Mouse (Mus musculus): ENCODE measurements at regions not wholly inside any gene's neighbourhood (a gene's known extent, or its start where the extent isn't known, plus 50 kb on each side); places are given as distances from the start of the nearest gene placed in this dataset.

GRCm38 (mm10) chr1:166807163-166807945 lies 125.7 kb upstream of the Fmo9 start:
- DNase-seq: peak in 1 of 2 experiments; percentile 42

DNA sequence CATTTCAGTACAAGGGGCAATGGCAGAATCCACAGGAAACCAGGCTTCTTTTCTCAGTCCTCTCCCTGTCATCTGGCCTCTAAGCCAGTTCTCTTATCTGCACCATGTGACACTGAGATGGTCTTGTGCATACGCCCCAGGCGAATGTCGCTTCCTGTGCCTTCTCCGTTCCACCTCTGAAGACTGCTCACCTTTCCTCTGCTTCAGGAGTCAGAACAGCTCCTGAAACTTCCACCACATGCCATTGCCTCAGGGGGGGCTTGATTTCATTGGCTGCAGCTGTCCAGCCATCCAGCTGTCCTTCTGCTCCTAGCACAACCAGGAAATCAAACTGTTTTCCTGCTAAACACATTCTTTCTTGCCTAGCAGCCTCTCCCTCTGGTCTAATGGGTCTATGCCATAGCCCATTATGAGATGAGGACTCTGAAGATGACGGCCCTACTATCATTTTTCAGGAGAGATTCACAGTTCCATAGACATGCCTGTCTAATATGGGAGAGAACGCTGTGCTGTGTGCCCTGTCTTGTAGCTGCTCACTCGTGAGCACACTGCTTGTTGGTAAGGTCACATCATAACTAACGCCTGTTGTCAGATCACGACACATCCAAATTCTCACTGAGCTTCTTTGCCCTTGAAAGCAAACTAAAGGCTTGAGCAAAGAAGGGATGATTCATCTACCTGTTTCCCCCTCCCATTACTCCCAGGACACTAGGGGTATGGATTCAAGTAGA lies 129.9 kb upstream of the Fmo9 start:
- DNase-seq: no peak

DNA sequence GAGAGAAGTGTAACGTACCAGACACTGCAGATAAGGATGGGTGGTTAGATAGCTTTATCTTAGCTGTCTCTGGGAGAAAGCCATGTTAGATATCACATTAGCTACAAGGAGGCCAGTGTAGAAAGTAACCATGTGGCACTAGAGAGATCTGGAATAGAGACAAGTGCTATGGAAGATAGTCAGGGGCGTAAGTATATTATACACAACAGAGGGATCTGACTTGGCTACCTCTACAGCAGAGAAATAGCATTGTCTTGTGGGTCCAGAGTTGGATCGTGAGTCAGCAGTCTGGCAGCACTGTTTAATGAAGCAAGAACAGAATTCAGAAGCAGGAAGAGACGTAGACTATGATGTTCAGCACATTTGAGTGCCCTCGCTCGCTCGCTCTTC lies 130.4 kb upstream of the Fmo9 start:
- no peak for DNase-seq

- no peak for DNase-seq
Observed at GRCm38 (mm10) chr1:166812920-166813439, 131.3 kb upstream of the Fmo9 start.

DNA sequence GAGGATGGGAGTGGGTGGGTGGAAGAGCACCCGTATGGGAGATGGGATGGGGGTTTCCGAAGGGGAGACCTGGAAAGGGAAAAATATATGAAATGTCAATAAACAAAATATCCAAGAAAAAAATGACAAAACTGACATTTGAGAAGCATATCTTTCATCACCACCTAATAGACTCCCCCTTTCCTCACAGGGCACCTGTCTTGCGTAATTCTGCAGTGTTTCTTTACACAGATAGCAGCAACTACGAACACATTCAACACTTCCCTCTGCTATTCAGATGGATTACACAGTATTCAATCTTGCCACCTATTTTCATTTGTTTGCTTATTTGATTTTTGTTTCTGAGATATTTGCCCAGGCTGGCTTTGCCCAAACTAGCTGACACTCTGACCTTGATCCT lies 136.3 kb upstream of the Fmo9 start:
- no peak for DNase-seq

- DNase-seq: no peak
Observed at GRCm38 (mm10) chr1:166818682-166819081, 137.0 kb upstream of the Fmo9 start.

- peak; percentile 47 to 70 for DNase-seq
Observed at GRCm38 (mm10) chr1:166819420-166819819, 137.8 kb upstream of the Fmo9 start.

DNA sequence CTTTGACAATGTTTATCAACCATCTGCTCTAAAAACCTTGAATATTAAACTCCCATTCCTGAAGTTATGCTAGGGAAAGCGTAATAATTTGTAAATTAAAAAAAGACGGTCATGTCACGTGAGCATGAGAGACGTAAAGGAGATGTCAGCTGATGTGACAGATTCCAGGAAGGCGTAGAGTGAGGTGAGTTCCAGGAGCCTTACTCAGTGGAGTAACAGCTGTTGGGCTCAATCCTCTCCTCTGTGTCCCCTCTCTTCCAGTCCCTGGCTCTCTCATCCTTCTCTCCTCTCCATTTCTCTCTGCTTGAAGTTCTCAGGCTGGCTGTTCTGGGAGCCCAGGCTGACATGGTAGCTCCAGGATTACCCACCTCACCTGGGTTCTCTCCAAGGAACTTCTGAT lies 138.4 kb upstream of the Fmo9 start:
- DNase-seq: no peak

- DNase-seq: no peak
Observed at GRCm38 (mm10) chr1:166821146-166821545, 139.5 kb upstream of the Fmo9 start.

DNA sequence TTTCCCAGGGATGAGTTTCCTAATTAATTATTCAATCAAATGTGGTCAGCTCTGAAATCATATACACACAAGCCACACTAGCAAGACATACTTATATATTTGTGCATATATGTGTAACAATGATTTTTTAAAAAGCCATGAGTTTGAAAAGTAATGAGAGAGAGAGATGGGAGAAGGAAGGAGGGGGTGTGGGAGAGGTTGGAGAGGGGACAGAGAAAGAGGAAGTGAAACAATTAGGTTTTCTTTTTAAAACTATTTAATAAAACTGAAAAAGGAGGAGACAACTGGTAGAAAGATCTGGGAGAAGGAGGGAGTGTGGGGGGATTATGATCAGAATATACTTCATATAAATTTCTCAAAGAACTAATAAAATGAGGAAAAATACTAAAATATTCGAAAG lies 155.7 kb upstream of the Fmo9 start:
- no peak for DNase-seq

DNA sequence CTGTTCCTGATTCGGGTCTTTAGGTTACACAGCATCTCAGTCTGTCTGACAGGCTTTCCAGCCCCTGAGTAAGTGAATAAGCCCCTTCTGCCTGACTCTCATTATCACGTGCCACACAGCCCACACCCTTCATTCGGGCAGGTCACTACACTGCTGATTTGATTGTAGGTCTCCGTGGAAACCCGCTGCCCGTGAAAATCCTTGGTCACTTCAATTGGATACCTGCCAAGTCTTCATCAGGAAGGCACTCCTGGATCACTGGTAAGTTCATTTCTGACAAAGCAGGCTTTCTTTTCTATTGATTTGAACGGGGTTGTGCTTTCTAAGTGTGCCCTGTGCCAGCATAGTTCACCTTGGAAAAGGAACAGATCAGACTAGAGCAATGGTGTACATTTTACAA lies 158.2 kb upstream of the Fmo9 start:
- no peak for DNase-seq

- peak; percentile 7 to 28 for DNase-seq
Observed at GRCm38 (mm10) chr1:166843397-166843877, 157.8 kb upstream of the Fam78b start.

DNA sequence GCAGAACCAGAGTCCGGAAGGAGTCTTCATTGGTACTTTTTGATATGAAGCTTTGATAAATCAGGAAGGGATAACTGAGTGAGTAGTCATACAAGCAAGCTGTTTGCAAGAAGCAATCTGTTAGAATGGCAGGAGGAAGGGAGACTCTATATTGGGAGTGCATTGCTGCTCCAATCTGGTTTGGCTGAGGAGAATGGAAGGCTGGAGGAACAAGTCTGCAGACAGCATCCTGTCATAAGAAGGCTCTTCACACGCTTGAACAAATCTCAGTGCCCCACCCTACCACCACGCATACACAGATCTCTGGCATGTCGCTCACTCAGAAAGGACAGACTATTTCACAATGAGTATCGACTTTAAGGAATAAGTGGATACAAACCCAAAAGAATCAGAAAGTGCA lies 154.7 kb upstream of the Fam78b start:
- DNase-seq: no peak

DNA sequence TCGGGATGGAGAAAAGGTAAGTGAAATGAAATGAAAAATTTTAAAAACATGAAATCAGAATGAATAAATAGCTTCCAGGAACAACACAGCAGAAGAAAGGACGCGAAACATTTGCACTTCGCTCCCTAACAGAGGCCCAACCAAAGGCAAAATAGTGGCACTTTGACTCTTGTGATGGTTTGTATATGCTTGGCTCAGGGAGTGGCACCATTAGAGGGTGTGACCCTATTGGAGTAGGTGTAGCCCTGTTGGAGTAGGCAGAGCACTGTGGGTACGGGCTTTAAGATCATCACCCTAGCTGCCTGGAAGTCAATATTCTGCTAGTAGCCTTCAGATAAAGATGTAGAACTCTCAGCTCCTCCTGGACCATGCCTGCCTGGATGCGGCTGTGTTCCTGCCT lies 154.0 kb upstream of the Fam78b start:
- no peak for DNase-seq

- DNase-seq: no peak
Observed at GRCm38 (mm10) chr1:166848015-166848535, 153.1 kb upstream of the Fam78b start.

DNA sequence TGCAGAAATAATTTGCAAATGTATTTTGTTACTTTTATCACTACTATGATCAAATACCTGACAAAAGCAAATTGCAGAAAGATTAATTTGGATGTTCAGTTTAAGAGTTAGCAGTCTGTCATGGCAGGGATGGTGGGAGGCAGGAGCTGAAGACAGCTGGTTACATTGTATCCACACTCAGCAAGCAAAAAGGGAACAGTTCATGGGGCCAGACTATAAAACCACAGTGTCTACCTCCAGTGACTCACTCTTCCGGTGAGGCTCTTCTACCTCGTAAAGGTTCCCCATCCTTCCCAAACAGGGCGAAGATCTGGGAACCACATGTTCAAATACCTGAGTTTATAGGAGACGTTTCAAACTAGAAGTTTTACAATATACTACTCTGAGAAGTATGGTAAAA lies 145.2 kb upstream of the Fam78b start:
- DNase-seq: no peak

DNA sequence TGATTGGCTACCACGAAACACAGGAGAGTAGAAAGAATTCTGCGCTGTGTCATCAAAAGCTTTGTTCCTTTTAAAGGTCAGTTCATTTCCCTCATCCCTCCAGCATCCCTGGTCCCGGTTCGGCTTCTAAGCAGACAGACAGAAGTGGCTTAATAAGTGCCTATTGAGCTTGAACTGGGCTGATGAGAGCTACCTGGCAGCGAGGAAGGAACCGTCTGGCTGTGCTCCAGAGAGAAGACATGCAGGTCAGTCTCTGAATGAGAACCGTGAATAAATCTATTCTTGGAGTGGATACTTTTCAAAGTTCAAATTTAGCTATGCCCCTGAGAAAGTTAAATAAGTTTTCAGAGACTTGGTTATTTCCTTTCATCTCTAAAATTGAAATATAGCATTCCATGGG lies 135.0 kb upstream of the Fam78b start:
- no peak for DNase-seq

GRCm38 (mm10) chr1:166871258-166871657 lies 130.0 kb upstream of the Fam78b start:
- DNase-seq: no peak

DNA sequence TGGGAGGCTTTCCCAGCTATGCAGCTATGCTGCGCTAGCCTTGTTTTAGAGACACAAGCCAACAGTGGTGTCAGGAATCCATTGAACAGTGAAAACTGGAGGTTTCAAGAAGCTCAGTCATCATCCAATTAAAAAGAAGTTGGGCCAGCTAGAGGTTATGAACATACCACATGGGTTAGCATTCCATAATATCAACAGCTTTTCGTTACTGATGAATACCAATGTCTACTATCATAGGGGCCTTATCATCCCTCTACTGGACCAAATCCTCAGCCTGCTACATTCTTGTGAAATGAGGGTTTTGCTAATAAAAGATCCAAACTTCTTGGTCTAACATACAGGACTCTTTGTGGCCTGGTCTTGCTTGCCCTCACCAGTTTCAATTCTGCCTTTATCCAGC lies 124.8 kb upstream of the Fam78b start:
- no peak for DNase-seq

- no peak for DNase-seq
Observed at GRCm38 (mm10) chr1:166883215-166883614, 118.0 kb upstream of the Fam78b start.

DNA sequence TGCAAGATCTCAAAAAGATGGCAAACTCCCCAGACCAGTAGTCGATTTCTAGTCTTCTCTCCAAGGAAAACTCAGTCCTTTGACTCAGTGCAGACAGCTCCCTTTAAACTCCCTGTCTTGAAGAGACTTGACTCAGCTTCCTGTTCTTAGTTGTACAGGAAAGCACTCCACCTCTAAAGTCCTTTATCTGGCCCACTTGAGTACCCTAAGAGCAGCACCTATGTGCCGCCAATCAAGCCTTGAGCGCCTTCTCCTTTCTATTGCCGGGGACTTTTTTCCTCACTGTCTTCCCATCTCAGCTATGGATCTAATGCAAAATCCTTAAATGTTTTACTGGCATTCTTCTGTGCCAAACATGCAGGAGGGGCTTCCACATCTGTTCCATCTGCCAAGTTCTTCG lies 105.3 kb upstream of the Fam78b start:
- no peak for DNase-seq

DNA sequence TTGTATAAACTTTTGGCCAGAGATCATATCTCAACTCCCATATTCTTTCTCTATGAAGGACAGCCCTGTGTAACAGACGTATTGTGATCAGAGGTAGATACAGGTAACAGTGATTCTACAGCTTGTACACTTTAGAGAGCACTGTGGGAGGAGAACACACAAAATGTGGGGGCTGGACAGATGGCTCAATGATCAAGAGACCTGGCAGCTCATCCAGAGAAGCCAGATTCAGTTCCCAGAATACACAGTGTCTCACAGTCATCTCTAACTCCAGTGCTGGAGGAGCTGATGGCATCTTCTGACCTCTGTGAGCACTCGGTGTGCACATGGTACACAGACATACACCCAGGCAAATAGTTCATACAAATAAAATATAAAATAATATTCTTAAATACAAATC lies 102.5 kb upstream of the Fam78b start:
- DNase-seq: no peak

DNA sequence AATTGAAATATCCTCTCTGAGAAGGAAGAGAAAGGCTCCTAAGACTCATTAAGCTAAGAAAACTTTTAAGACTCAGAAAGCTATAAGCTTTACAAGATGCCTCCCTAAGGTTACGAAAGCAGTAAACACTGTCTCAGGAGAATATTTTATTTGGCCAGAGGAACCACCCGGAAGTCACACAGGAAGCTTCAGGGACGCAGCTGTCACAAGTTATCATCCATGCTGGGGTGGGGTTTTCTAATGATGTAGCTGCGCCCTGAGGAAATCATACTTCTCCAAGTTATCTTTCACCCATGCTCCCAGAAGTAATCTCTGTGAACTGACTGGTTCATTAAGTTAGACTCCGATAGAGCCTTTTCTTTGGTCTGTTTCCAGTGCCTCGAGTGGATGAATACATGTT lies 102.0 kb upstream of the Fam78b start:
- peak in 1 of 2 experiments; percentile 8 for DNase-seq

Measured in heart, adult 18-20 months (tissue).